Mouse (Mus musculus) megakaryocyte, embryonic 14.5 days (primary cell): ENCODE data around the gene Cct2. TPM values are rescaled to one million over a fixed set of nuclear protein-coding genes. Genes with fewer than 3 reads are reported as not detected.
"Not testable (repeated sequence)": the region's sequence is repeated elsewhere in the genome, so short reads cannot be mapped to it uniquely, and the experiment has no call there.

Experiments used
- H3K27me3 ChIP-seq: replicated peaks from 2 replicates; pipeline ENCODE3; 2012; ENCODE audit warnings: inconsistent platforms
- H3K36me3 ChIP-seq: replicated peaks from 2 replicates; pipeline ENCODE3; 2012; ENCODE audit warnings: low read length, inconsistent platforms, mixed read lengths
- H3K4me1 ChIP-seq: 2 replicates; pipeline ENCODE4 v1.6.1; 2012; ENCODE audit warnings: inconsistent platforms
- H3K4me3 ChIP-seq: replicated peaks from 2 replicates; pipeline ENCODE3; 2012; ENCODE audit warnings: moderate library complexity, mild to moderate bottlenecking, inconsistent platforms
- H3K9me3 ChIP-seq: 2 replicates; pipeline ENCODE4 v1.6.1; 2012; ENCODE audit warnings: inconsistent platforms
- FLI1 ChIP-seq: IDR thresholded peaks from 2 replicates; pipeline ENCODE4 v1.6.1; 2012; ENCODE audit warnings: low read length, inconsistent platforms, mixed read lengths
- GATA1 ChIP-seq: IDR thresholded peaks from 3 replicates; pipeline ENCODE4 v1.6.1; 2012; ENCODE audit warnings: mixed read lengths, low read length, inconsistent platforms, borderline replicate concordance
- polyA plus RNA-seq: library from polyadenylated mRNA; stranded (reverse); fragments of >175 nt; gene quantifications from 2 replicates; pipeline ENCODE4 v1.2.3, GENCODE M21; 2012; ENCODE audit warnings: low replicate concordance; ENCODE audit not compliant: insufficient read depth

The Cct2 gene
- polyA plus RNA-seq, 1 experiment: 19.1 TPM

GRCm38 (mm10) chr10:117055668-117056067 lies 7.9 kb downstream of the Cct2 start:
- Histone ChIP-seq H3K4me3 (no peak overlapping the region), H3K9me3 (no peaks in the 10 kb centered on the region), H3K27me3 (no peaks in the 10 kb centered on the region), H3K4me1 (peaks cover 17% of the 10 kb centered on the region), H3K36me3 (peaks cover 99% of the 10 kb centered on the region)
- TF ChIP-seq FLI1: no peak
- TF ChIP-seq GATA1: no peak

- Histone ChIP-seq H3K4me3 (no peak overlapping the region), H3K27me3 (peaks cover 6% of the 10 kb centered on the region), H3K9me3 (no peaks in the 10 kb centered on the region), H3K36me3 (peaks cover 70% of the 10 kb centered on the region), H3K4me1 (peaks cover 12% of the 10 kb centered on the region)
- TF ChIP-seq GATA1 (no peak), FLI1 (no peak)
Measured at GRCm38 (mm10) chr10:117049961-117050597, 13.5 kb downstream of the Cct2 start.

- Histone ChIP-seq H3K27me3 (peaks cover 6% of the 10 kb centered on the region), H3K4me1 (peaks cover 12% of the 10 kb centered on the region), H3K4me3 (no peak overlapping the region), H3K36me3 (peaks cover 62% of the 10 kb centered on the region), H3K9me3 (no peaks in the 10 kb centered on the region)
- TF ChIP-seq FLI1 (no peak), GATA1 (no peak)
Measured at GRCm38 (mm10) chr10:117049253-117049652, 14.4 kb downstream of the Cct2 start.

- H3K36me3 ChIP-seq: peaks cover 24% of the 10 kb centered on the region
- no peak within 1 kb of the TSS for H3K4me3 ChIP-seq
- no peaks in the 10 kb centered on the region for H3K9me3 ChIP-seq
- peaks cover 38% of the 10 kb centered on the region for H3K4me1 ChIP-seq
- TF ChIP-seq GATA1 (no peak), FLI1 (no peak)
- H3K27me3 ChIP-seq: peaks cover 6% of the 10 kb centered on the region
Measured at GRCm38 (mm10) chr10:117045175-117046056, 18.2 kb downstream of the Cct2 start, which contains the start of gene Lrrc10. TSS of gene Lrrc10 (plus strand) at chr10:117045341.

- not testable (repeated sequence) for H3K36me3 ChIP-seq, H3K27me3 ChIP-seq, H3K9me3 ChIP-seq
- Histone ChIP-seq H3K4me3 (peak overlapping the region; percentile 1), H3K4me1 (peaks cover 36% of the 10 kb centered on the region)
Measured at GRCm38 (mm10) chr10:117043497-117044166, 20.0 kb downstream of the Cct2 start.

DNA sequence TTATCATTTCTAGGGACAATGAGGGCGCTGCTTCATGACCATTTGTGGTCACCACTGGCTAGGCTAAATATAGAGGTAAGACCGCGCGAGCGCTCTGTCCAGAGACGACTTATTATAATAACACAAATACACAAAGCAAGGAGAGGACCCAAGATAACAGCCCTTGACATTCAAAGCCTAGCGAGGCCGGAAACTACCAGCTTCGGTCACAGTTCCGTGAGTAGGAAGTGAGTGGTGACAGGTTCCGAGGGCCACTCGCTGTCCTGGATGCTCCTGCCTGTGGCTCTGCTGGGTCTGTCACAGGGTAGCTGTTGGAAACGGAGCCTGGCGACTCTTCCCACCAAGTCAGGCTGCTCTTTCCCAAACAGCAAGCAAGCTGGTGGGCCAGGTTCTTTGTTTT lies 21.3 kb downstream of the Cct2 start:
- TF ChIP-seq FLI1 (no peak), GATA1 (no peak)
- Histone ChIP-seq H3K27me3 (peaks cover 6% of the 10 kb centered on the region), H3K9me3 (peaks cover 6% of the 10 kb centered on the region), H3K4me3 (peak overlapping the region; percentile 77), H3K4me1 (peaks cover 36% of the 10 kb centered on the region), H3K36me3 (no peaks in the 10 kb centered on the region)

DNA sequence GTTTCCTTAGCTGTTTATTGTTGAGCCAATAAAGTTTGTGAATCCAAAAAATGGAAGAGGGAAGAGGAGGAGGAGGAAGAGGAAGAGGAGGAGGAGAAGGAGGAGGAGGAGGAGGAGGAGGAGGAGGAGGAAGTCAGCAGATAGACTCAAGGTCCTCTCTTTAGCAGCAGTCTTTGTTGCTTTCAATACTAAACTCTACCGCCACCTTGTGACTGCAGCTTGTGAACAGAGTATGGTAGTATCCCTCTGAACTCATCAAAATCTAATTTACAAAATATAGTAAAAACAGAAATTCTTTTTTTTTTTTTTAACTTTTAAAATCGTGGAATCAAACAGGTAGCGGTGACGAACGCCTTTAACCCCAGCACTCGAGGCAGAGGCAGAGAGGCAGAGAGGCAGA lies 23.3 kb downstream of the Cct2 start:
- Histone ChIP-seq H3K36me3 (no peaks in the 10 kb centered on the region), H3K4me1 (peaks cover 26% of the 10 kb centered on the region), H3K4me3 (no peak overlapping the region), H3K27me3 (peaks cover 2% of the 10 kb centered on the region), H3K9me3 (peaks cover 9% of the 10 kb centered on the region)
- TF ChIP-seq FLI1 (no peak), GATA1 (no peak)

- Histone ChIP-seq H3K4me1 (peaks cover 3% of the 10 kb centered on the region; the same call in 1 of the 2 replicates), H3K27me3 (peaks cover 15% of the 10 kb centered on the region), H3K36me3 (no peaks in the 10 kb centered on the region), H3K4me3 (peak overlapping the region; percentile 34), H3K9me3 (peaks cover 9% of the 10 kb centered on the region)
- TF ChIP-seq GATA1 (peak; percentile 48; the same call in 1 of the 3 replicates), FLI1 (no peak)
Measured at GRCm38 (mm10) chr10:117033785-117034184, 29.8 kb downstream of the Cct2 start.

DNA sequence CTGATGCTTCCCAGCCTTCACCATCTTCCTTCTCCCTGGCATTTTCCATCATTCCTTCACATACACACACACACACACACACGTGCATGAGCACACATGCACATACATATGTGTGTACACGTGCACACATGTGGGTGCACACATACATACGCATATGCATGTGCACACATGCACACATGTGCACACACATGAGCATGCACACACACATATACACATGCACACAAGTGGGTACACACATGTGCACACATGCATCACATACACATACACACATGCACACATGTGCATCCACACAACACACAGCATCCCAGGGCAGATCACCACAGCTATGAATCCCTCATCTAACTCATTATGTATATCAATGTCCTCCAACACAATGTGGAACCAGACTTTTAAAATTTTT lies 32.5 kb downstream of the Cct2 start:
- TF ChIP-seq FLI1 (no peak), GATA1 (no peak; the same call in 2 of the 3 replicates)
- H3K27me3 ChIP-seq: peaks cover 35% of the 10 kb centered on the region
- no peaks in the 10 kb centered on the region for H3K9me3 ChIP-seq
- H3K4me3 ChIP-seq: peak overlapping the region; percentile 64
- no peaks in the 10 kb centered on the region for H3K36me3 ChIP-seq
- peaks cover 3% of the 10 kb centered on the region; the same call in 1 of the 2 replicates for H3K4me1 ChIP-seq

- Histone ChIP-seq H3K9me3 (no peaks in the 10 kb centered on the region), H3K27me3 (peaks cover 67% of the 10 kb centered on the region), H3K36me3 (no peaks in the 10 kb centered on the region), H3K4me1 (peaks cover 10% of the 10 kb centered on the region), H3K4me3 (no peak overlapping the region)
- TF ChIP-seq GATA1 (no peak), FLI1 (no peak)
Measured at GRCm38 (mm10) chr10:117026176-117026575, 37.4 kb downstream of the Cct2 start.

DNA sequence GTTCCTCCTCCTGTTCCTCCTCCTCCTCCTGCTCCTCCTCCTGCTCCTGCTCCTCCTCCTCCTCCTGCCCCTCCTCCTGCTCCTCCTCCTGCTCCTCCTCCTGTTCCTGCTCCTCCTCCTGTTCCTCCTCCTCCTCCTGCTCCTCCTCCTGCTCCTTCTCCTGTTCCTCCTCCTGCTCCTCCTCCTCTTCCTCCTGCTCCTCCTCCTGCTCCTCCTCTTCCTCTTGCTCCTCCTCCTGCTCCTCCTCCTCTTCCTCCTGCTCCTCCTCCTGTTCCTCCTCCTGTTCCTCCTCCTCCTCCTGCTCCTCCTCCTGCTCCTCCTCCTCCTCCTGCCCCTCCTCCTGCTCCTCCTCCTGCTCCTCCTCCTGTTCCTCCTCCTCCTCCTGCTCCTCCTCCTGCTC lies 37.8 kb downstream of the Cct2 start:
- not testable (repeated sequence) for H3K9me3 ChIP-seq, H3K36me3 ChIP-seq, H3K4me3 ChIP-seq
- H3K4me1 ChIP-seq: peaks cover 10% of the 10 kb centered on the region
- H3K27me3 ChIP-seq: peaks cover 67% of the 10 kb centered on the region
